Mouse (Mus musculus) spleen, adult 2 months (tissue): ENCODE measurements around the gene Anks3. TPM values are rescaled to one million over a fixed set of nuclear protein-coding genes. Genes with fewer than 3 reads are reported as not detected.

ENCODE experiments used
- DNase-seq, 2 experiments: peaks; one replicate each; pipeline versions ENCODE4 v3.0.0 to v3.0.0-alpha.2; 2012 to 2021; ENCODE audit warnings: low spot score in 2 of 2, low read depth in 1 of 2
- H3K27ac ChIP-seq: fragments of 200-500 bp; 2 replicates; pipeline ENCODE4 v1.5.1; 2012; ENCODE audit warnings: low read length, inconsistent platforms; ENCODE audit not compliant: insufficient read depth
- H3K27me3 ChIP-seq: fragments of 200-500 bp; 2 replicates; pipeline ENCODE4 v1.6.1; 2012; ENCODE audit warnings: mild to moderate bottlenecking, moderate library complexity, low read length, inconsistent platforms; ENCODE audit not compliant: control insufficient read depth, insufficient read depth
- H3K36me3 ChIP-seq: fragments of 200-500 bp; 2 replicates; pipeline ENCODE4 v1.6.1; 2012; ENCODE audit warnings: mild to moderate bottlenecking, low read length, inconsistent platforms; ENCODE audit not compliant: control insufficient read depth, insufficient read depth
- H3K4me1 ChIP-seq: fragments of 200-500 bp; 2 replicates; pipeline ENCODE4 v1.6.1; 2011; ENCODE audit warnings: inconsistent platforms; ENCODE audit not compliant: control insufficient read depth, insufficient read depth, insufficient read length
- H3K4me3 ChIP-seq: fragments of 200-500 bp; 2 replicates; pipeline ENCODE4 v1.5.1; 2011; ENCODE audit warnings: mild to moderate bottlenecking, inconsistent platforms; ENCODE audit not compliant: insufficient read depth, insufficient read length; ENCODE audit errors: extremely low read depth
- CTCF ChIP-seq: fragments of 200-500 bp; IDR thresholded peaks from 2 replicates; pipeline ENCODE4 v1.5.1; 2011; ENCODE audit warnings: mild to moderate bottlenecking, inconsistent platforms; ENCODE audit not compliant: insufficient read depth, insufficient read length, insufficient replicate concordance; ENCODE audit errors: extremely low read depth
- POLR2A ChIP-seq: fragments of 200-500 bp; IDR thresholded peaks from 2 replicates; pipeline ENCODE4 v1.6.1; 2011; ENCODE audit warnings: low read depth, low read length, inconsistent platforms
- WGBS: fragments of 180-500 bp; shearing (Covaris S2); methylation state at CpG from one replicate; pipeline ENCODE4 v1.1.7; 2018; 5-methylcytosine and 5-hydroxymethylcytosine counted together
- polyA plus RNA-seq: library from polyadenylated mRNA; depleted of rRNA; stranded (reverse); fragments of >200 nt; gene quantifications from 2 replicates; pipeline ENCODE4 v1.2.3, GENCODE M21; 2012

Anks3 gene
- polyA plus RNA-seq, 1 experiment: 51.5 TPM

DNA sequence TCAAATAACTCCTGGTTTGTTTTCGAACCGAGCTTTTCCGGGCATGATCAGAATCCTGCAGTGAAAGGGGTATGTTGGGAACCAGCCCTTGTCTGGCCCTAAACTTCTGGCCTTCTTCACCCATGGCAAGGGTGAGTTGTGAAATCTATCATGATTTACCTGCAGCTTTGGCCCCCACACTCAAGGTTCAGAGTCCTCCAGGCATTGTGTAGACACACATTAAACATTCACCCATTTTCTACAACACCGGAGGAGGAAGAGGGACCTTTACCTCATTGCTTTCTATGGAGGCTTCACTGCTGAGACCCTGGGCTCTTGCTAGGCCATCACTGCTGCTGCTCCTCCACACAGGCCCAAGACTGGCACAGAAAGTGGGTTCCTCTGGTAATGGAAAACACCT is 16.6 kb downstream of the Anks3 start:
- Histone ChIP-seq H3K4me1 (no peaks in the 10 kb centered on the region), H3K27ac (no peak overlapping the region), H3K36me3 (peaks cover 32% of the 10 kb centered on the region), H3K4me3 (no peak overlapping the region), H3K27me3 (no peaks in the 10 kb centered on the region)
- no peak for TF ChIP-seq CTCF
- no peak for TF ChIP-seq POLR2A
- DNase-seq: no peak
- 97% methylated on average over 4 of the region's 4 CpGs for WGBS

DNA sequence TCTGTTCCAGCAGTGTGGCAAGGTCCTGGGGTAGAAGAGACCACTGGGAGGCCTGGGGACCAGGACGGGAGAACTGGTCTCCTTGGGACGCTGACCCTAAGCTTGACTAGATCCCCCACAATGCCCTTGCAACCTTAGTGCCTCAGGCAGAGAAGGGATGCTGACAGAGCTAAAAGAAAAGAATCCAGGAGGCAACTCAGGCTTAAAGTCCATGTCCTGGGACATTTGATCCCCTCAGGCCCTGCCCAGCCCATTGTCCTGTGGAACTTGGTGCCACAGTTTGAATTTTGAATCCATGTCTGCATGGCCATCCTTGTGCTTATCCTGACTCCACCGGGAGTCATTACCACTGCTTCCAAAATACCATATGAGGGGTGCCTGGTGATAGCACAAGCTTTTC is 17.9 kb downstream of the Anks3 start:
- peaks cover 36% of the 10 kb centered on the region for H3K36me3 ChIP-seq
- no peak for DNase-seq
- H3K4me3 ChIP-seq: no peak overlapping the region
- TF ChIP-seq POLR2A (no peak), CTCF (no peak)
- 93% methylated on average over 3 of the region's 3 CpGs for WGBS
- H3K27me3 ChIP-seq: no peaks in the 10 kb centered on the region
- no peaks in the 10 kb centered on the region for H3K4me1 ChIP-seq
- H3K27ac ChIP-seq: no peak overlapping the region

DNA sequence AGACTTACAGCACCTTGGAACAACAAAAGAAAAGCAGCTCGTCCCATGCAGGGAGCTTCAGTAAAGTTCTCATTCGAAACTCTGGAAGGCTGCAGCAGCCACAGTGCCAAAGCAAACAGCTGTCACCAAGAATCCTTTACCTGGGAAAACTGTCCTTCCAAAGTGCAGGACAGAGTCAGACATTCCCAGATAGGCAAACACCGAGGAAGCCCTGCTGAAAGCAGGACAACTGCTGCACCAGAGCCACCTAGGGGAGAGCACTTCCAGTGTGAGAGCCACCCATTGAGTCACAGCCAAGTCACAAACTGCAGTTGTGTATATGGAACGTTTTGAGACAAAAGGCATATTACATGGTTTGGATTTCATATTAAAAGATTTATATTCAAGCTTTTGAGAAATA is 18.6 kb downstream of the Anks3 start:
- TF ChIP-seq CTCF (no peak), POLR2A (no peak)
- Histone ChIP-seq H3K27me3 (no peaks in the 10 kb centered on the region), H3K36me3 (peaks cover 36% of the 10 kb centered on the region), H3K4me1 (no peaks in the 10 kb centered on the region), H3K4me3 (no peak overlapping the region), H3K27ac (no peak overlapping the region)
- DNase-seq: no peak
- WGBS: 88% methylated on average over 4 of the region's 4 CpGs

DNA sequence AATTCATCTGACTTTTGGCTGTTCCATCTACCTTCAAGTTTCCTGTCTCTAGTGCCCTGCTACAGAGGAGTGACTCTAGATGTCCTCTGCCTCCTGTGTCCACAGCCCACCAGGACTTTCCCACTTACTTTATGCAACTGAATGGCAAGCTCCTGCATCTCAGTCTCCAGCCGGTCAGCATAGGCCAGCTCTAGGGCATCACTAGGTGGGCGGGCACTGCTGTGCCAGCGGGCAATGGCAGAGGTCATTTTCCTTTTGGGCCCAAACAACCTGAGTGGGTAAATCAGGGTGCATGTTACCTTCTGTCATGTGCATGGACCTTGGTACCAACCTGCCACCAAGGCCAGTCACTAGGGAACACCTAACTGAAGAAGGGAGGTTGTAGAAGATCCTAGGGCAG is 20.6 kb downstream of the Anks3 start:
- WGBS: 91% methylated on average over 3 of the region's 3 CpGs
- H3K27ac ChIP-seq: no peak overlapping the region
- H3K4me3 ChIP-seq: no peak overlapping the region
- no peaks in the 10 kb centered on the region for H3K27me3 ChIP-seq
- TF ChIP-seq CTCF: no peak
- no peak for TF ChIP-seq POLR2A
- DNase-seq: no peak
- H3K36me3 ChIP-seq: peaks cover 33% of the 10 kb centered on the region
- H3K4me1 ChIP-seq: 0 out of 2 replicates have a peak, but pooled peaks cover 2% of the 10 kb centered on the region

- Histone ChIP-seq H3K4me1 (0 out of 2 replicates have a peak, but pooled peaks cover 2% of the 10 kb centered on the region), H3K27ac (no peak overlapping the region), H3K27me3 (no peaks in the 10 kb centered on the region), H3K4me3 (no peak overlapping the region), H3K36me3 (peaks cover 29% of the 10 kb centered on the region)
- TF ChIP-seq CTCF (no peak), POLR2A (no peak)
- WGBS: 92% methylated on average over 8 of the region's 8 CpGs
- no peak for DNase-seq
These were observed 21.1 kb downstream of the Anks3 start for GRCm38 (mm10) chr16:4942868-4943267.

DNA sequence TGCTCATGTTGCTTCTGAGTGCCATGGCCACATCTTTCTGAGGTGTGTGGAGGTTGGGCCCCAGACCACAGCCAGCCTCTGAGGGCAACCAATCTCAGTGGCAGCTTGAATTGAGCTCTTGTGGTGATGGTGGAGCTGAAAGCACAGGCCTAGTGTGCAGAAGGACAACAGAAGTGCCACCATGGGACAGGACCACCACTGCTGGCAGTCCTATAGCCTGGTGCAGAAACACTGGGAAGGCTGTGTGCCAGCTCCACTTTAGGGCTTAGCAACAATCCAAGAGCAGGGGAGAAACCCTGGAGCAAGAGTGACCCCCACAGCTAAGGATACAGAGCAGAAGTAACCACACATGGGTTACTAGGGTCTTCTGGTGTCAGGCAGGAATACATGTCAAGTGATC is 23.0 kb downstream of the Anks3 start:
- H3K36me3 ChIP-seq: peaks cover 28% of the 10 kb centered on the region
- 0 out of 2 replicates have a peak, but pooled peaks cover 2% of the 10 kb centered on the region for H3K4me1 ChIP-seq
- no peak overlapping the region for H3K4me3 ChIP-seq
- no peak for DNase-seq
- H3K27ac ChIP-seq: no peak overlapping the region
- H3K27me3 ChIP-seq: no peaks in the 10 kb centered on the region
- no peak for TF ChIP-seq CTCF
- no peak for TF ChIP-seq POLR2A

DNA sequence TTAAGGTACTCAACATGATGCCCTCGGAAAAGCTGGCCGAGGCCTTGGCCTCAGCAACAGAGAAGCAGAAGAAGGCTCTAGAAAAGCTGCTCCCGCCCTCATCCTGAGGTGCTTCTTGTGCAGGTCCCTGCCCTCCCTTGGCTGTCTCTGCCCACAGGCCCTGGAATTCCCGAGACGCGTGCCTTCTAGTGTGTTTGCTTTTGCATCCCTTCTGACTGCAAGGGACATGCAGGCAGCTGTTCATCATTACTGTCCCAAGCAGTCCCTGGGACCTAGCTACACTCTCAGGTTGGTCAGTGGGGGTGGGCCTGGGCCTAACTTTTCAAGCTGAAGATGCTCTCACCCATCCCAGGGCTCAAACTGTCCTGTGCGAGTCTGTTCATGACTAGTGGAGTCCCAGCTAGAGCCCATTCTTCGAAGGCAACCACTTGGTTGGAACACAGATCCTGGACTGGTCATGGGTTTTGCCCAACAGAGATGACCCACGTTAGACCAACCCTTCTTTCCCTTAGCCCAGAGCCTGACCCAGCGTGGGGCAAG is 23.6 kb downstream of the Anks3 start:
- Histone ChIP-seq H3K27me3 (no peaks in the 10 kb centered on the region), H3K4me3 (no peak overlapping the region), H3K4me1 (peaks cover 2% of the 10 kb centered on the region; the same call in 1 of the 2 replicates), H3K36me3 (peaks cover 25% of the 10 kb centered on the region), H3K27ac (no peak overlapping the region)
- no peak for TF ChIP-seq POLR2A
- no peak for TF ChIP-seq CTCF
- no peak for DNase-seq
- WGBS: 90% methylated on average over 10 of the region's 10 CpGs
